Mouse (Mus musculus): ENCODE measurements around the gene Serpine2. TPM values are rescaled to one million over a fixed set of nuclear protein-coding genes. Genes with fewer than 3 reads are reported as not detected.

The Serpine2 gene
- total RNA-seq (2021), result 10 to 100 TPM; 47.6 to 50.4 TPM

DNA sequence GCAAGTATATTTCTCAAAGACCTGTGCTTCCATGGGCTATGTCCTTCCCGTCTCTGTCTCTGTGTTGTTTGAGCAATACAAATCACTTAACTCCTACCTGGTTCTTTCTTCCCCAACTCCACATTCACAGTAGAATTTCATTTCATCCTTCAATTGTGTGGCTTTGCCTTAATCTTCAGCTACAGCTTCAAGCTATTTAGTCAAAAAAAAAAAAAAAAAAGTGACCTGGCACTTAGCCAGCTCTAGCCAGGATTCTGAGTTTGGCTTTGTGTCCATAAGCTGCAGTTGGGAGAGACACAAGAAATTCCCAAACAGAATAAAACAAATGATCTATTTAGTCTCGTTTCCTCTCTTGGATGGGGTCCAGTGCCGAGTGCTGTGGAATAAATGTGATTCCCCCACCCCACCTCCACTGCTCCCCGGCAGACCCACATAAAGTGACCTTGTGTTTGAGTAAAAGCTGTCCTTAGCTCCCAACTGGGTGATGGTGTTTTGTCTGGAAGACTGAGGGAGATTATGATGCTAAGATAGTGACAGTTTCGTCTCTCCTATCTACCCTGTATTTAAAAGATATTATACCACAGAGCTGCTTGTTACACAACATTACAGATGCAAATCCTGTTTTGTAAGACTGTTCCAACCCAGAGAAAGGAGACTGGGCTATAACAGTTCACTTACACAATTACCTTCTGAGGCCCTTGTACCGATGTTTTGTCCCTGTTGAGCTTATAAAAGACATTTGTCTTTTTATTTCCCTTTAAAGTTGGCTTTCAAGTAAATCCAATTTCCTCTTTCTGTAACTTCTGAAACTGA lies at the start of gene Serpine2:
Serpine2 (minus strand) TSS at position 51 of the 813 bp plus-strand sequence.
- DNase-seq, result peak; percentile 29

DNA sequence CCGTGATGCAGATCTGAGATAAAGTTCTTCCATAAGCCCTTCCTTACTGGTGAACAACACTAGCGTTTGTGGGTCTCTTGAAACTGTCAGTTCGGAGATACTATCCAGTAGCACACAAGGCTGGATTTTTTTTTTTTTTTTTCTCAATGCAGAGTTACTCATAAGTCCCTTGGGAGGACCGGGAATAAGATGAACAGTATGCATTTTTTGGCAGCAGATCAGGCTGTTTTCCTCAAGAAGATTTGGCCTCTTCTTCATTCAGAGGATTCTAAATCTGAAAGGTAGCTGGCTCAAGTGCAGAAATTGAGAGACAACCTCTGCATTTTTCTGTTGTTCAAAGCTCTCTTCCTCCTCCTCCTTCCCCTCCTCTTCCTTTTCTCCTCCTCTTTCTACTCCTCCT lies 46.8 kb upstream of the Serpine2 start:
- no peak for DNase-seq

DNA sequence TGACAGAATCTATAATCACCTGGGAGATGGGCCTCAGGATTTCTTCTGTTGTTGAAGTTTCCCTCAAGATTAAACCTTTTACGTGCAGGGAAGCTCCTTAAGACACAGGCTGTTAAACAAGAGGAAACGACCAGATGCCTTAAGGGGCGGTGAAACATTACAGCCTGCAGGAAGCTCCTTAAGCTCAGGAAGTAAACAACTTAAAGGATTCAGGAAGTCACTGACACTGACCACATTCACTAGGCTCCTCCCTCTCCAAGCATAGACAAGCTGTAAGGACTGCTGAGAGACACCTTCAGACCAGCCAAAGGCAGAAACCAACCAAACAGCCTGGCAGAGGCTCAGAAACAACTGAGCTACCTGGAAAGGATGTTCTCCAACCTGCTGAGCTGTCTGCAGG lies 44.3 kb upstream of the Serpine2 start:
- no peak for DNase-seq

DNA sequence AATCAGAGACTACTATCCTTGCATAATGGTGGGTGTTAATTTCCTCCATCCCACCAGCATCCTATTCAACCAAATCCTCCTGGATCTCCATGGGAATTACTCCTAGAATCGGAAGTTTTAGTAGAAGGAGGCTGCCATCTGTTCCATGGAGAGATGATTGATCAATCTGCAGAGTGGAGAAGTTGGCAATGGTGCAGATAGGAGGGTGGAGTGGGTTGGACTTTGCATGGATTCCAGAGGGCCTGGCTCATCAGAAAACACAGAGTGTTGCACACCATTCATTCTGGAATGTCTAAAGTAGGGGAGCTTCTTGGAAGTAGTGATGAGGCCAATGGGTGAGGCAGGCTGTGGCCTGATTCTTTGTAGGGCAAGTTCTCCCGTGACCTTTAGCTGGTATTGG lies 41.9 kb upstream of the Serpine2 start:
- no peak for DNase-seq

DNA sequence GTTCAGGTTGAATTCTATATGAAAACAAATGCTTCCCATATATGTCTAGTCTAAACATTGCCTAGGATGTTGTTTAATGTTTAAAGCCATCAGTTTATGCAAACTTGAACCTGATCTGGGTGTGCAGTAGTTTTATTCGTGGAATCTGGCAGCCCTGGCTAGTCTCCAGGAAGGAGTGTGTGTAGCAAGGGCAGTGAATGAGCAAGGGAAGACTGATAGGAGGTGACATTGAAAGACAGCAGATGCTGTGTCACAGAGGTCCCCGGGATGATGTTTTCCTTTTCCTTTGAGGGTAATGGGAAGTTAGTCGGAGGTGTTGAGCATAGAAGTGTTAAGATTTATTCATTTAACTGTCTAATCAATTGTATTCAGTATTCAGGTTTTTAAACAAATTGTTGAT lies 21.7 kb upstream of the Serpine2 start:
- peak; percentile 39 for DNase-seq

DNA sequence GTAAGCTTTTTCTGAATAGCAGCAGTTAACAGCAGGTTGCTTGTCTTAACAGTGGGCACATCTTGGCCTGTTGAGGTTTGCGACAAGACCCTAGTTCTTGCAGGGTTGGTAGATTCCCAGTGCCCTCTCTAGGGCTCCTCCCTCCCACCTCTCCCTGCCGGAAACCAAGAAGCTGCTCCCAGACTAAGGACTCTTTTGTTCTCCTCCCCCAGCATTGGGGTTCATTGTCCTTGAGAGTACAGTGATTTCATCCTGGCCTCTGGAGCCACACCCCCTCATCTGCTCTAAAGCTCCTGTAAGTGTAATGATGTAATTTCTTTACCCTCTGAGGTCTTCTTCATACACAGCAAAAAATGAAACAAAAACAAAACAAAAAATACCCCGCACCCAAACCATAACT lies 13.8 kb upstream of the Serpine2 start:
- DNase-seq, result no peak

DNA sequence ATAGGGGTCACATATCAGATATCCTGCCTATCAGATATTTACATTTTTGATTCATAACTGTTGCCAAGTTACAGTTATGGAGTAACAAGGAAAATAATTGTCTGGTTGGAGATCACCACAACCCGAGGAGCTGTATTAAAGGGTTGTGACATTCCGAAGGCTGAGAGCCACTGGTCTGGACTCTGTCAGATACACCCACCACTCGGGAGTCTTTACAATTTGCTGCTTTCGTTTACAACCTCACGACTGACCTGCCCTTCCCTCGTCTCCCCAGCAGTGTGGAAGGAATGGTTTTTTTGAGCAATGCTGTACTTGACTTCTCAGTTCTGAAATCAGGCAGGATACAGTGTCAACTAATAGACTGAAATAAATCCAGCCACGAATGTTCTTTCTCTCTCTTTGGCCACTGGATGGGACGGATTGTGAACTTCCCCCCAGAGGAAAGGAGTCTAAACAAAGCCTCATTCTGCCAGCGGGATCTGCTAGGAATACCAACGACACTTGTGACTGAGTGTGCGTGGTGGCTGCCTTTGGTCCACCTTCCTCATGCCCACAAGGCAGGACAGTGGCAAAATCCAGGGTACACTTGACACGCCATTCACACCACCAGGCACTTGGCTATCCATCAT lies 455 bp downstream of the Serpine2 start:
- no peak for DNase-seq

DNA sequence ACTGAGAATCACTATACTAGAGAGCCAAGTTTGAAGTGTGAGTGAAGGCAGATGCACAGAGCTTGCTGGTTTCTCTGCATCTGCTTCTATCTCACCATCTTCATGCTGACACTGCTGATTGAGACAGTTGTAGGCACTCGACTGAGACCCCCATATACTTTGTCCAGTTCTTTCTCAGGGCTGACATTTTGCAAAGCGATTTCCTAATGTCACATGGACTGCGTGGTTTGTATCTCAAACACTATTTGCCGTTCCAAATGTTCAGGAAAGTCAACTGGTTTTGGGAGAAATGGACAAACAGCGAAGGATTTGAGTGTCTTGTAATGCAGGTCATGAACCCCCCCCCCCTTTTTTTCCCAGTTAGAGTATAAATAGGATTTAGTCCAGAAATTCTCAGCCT lies 1.0 kb downstream of the Serpine2 start:
- DNase-seq, result no peak

DNA sequence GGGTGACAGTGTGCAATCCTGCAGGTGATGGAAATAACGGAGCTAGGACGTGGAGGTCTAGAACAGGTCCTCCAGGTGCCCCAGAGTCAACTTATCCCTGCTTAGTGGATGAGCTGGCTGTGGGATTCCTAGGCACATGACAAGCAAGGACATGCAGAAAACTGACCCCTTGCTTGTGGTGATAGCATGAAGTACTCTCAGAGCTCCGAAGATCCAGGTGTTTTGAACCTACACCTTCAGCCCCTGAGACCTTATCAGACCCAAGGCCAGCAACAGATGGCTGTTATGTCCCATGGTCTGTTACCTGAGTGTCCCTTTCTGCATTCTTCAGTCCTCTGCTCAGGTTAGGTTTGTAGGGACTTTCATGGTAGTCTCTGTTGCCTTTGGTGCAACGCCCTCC lies 2.0 kb downstream of the Serpine2 start:
- DNase-seq, result no peak

DNA sequence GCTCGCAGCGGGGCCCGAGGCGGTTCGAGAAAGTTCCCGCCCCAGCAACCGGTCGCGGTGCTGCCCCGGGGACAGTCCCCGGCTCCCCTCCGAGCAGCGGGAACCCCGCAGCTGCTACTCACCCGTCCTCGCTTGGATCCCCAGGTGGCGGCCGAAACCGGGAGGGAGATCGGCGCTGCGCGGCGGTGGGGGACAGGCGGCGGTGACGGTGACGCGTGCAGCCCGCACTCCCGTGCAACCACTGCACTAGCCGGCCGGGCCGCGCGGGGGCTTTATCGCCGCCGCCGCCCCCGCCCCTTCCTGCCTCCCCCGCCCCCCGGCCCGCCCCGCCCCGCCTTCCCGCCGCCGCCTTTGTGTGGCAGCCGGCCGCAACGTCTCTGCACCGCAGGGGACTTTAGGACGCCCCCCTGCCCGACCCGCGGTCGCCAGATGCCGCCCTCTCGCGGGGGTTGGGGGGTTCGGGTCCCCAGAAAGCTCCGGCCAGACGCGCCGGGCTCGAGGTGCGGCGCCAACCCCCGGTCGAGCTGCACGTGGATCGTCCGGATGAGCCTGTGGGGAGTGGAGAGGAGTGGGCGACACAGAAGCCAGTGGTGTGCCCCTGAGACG lies 2.5 kb downstream of the Serpine2 start:
- peak; percentile 52 for DNase-seq

DNA sequence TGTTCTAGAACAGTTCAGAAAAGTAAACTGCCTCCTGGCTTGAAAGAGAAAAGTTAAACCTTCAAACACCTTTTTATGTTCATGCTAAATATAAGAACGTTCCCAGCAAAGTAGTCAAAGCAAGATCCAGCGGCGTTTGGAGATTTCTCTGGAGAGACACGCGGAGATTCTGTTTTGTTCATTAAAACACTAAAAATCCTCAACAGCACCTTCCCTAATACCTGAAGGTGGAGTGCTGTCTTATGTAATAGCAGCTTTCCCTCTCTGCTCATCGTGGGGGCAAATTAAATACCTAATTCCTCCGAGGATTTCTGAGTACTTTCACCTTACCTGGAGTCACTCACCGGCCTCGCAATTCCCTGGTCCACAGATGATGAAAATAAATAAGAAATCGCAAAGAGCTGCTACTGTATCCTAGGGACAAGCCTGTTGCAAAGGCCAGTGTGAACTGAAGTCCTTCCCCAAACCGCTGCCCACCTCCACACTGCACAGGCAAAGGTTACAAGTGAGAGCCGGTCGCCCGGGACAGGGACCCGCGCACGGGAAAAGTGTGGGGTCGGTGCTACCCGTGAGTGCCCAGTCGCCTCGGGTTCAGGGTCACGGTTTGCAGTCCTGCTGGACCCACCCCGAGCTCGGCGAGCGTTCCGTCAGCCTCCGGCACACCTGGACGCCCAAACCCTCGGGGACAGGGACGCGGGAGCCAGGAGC lies 3.1 kb downstream of the Serpine2 start:
- no peak for DNase-seq

DNA sequence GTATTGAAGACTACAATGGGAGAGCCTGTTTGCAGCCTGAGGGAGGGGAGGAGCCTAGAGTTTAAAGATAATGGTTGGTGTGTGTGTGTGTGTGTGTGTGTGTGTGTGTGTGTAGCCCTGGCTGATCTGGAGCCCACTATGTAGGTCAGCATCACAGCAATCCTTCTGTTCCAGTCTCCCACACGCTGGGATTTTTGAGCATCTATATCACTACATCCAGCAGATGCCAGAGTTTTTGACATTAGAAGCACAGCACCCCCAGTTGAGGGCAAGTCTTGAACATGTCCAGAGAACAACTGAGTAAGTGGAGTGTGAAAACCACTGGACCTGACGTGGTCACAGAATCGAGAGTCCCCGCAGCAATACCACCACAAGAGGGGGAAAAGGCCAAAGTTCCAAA lies 4.2 kb downstream of the Serpine2 start:
- no peak for DNase-seq

DNA sequence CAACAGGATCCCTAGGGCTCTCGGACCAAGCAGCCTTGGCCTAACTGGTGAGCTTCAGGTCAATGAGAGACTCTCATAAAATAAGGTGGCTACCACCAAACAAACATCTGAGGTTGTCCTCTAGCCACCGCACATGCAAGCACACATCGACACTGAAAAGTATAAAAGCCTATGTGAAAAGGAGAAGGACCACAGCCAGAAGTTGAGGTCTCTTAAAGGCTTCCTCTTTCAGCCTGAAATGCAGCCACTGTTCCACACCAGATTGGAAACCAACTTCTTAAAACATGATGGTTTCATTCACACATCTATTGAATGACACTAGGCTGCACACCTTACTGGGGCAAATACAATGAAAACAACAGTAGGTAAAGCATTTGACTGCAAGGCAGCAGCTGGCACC lies 7.5 kb downstream of the Serpine2 start:
- no peak for DNase-seq

DNA sequence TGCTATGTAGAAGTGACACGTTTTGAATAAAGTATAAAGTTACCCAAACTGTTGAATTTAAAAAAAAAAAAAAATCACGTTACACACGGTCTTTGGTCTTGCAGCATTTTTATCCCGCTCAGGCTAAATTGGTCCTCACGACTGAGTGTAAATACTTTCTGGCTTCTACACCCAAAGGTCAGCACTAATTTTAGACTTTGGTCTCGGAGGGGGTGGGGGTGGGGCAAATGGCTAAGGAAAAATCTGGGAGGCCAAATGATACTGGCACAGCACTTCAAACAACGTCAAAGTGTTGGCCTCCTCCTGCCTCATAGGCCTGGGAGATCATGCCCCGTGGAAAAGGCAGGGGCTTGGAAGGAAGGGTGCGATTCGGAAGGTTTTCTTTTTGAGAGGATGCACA lies 10.6 kb downstream of the Serpine2 start:
- peak; percentile 24 for DNase-seq

DNA sequence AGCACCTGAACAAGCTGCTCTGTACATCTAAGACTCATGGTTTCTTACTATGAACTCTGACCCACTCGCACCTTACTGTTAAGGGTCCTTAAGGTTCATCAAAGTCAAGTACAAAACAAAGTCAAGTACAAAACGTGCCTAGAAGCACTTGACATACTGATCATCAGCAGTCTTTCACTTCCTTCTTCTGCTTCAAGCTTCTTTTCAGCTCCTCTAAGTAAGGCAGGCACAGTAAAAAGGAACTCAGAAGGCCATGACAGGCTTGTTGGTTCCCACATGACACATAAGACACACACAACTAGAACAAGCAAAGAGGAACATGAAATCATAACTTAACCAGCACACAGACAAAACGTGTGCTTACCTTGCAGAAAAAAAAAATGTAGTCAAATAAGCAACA lies 12.3 kb downstream of the Serpine2 start:
- no peak for DNase-seq

DNA sequence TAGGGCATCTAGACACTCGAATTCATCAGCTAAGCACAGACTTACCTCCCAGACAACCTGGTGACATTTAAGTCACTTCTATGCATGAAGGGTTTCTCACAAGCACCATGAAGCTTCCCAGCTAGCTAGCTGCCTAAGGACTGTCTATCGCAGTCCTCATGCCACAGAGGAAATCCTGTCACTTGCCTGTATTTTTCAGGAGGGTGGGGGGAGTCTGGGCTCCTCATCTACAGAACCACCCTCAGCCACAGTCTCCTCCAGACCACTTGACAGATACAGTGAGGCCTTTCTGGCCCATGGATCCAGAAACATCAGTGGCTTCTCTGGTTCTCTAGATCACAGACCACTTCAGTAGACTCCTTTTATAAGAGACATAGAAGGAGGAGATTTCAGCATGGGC lies 14.1 kb downstream of the Serpine2 start:
- no peak for DNase-seq

DNA sequence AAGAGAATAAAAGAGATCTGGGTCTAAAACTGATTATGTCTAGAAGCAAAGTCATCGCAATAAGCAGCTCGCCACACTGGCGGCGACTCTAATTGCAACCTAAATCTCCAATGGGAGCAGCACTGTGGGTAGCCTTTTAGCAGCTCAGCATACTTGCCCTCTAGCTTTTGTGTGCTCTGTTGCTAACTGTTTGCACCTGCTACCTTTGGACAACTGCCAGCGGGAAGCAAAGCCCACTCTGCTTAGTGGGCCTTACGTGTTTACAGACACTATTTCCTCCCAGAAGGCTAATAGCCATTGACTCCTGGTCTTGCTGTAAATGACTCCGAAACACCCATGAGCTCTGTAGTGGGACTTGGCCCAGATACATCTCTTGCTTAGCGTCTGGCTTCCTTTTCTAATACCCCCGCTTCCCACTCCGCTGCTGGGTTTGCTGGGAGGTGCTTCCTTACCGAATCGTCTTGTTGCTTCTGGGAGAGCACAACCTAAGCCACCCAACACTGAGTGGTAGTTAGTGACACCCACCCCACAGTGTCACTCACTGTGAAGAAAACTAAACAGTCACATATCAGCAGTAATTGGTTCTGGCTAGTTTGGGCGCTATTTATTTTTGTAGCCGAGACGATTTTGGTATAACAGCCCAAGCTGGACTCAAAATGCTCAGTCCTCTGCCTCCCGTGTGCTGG lies 28.1 kb downstream of the Serpine2 start:
- DNase-seq, result no peak

DNA sequence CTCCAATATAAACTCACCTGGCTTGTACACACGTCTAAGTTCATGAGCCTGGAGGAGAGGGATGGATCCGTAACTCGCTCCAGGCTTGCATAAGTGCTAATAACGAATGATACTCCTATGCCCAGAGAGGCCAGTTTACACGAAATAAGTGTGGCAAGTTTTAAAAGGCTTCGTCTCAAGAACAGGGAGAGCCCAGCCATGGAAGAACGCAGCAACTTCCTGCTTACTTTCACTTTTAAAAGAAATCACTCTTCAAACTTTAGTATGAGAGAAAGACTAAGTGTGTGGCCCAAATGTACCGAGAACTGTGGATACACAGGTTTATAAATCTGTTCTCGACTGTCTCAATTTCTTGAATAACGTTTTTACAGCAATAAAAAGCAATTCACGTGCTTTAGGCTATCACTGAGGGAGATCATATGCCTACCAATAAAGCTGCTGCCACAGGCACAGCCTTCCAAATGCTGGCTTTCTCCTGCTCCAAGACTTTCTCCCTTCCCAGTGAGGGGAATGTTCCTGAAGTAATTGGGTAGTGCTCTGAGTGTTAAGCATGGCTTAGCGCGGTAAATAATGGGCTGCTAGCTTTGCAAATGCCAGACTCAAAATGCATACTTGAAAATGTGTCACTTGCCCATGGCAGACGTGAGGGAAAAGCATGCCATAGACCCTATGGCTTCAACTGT lies 36.9 kb downstream of the Serpine2 start:
- no peak for DNase-seq

DNA sequence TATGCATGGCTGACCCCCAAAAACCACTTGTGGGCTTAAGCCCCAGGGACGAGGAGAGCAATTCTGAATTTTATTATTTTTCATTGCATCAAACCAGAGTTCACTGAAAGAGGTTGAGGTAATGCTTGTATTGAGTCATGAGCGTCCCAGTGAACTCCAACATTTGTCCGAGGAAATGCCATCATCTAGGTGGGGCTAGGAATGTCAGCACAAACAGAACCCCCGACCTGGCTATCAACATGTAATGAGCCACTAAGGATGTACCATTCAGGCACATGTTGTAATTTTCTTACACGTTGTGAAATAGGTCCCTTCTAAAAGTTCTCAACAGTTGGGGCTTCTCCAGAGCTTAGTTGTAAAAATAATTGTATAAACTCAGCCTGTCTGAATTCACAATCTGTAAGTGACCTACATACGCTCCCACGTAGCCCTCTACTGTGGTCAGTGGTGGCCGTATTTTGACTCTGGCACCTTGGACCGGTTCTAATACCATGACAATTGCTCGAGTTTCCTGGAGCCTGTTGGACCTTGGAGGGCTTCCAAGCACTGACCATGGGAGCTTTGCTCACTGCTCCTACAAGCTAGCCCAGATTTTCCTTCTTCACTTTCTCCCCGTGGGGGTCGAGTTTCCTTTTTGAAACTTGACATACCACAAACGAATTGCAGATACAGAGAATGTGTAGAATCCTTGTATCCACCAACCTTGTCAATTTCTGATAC lies 38.0 kb downstream of the Serpine2 start:
- peak; percentile 72 for DNase-seq

DNA sequence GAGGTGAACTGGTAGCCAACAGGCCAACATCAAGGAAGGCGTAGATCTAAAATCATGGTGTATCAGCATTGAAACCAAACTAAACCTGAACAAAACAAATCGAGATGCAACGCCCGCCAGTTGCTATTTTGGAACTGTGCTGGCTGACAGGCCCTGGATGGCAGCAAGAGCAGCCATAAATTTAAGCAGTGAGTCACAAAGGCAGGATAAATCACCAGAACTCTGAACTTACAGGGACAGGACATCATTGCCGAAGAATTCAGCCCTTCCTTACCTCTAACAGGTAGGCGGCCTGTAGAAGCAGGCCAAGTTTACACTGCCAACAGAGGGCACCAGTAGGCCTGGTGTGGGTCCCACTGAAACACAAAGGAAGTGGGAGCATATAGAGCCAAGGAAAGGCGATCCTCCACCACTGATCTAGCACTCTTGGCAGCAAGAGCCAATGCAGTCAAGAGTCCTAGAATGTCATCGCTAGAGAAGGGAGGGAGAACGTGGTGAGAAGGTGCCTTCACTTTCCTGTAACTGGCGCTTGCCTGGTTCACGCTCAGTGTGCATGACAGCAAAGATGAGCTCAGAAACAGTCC lies 41.6 kb downstream of the Serpine2 start:
- DNase-seq, result no peak

DNA sequence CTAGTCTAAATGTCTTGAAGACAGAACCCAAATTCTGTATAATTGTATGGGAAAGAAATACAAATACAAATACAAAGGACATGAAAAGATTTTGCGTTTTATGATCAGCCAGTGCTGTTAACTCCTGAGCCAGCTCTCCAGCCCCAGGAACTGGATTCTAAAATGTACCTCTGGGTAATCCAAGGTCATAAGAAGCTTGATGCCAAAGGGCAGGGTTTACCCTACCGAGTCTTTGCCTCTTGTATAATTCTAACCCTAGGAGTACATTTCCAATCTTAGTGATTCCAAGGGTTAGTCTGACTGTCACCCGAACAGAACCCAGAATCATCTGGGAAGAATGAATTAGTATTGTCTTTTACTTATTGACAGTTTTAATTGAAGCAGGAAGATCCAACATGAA lies 45.5 kb downstream of the Serpine2 start:
- no peak for DNase-seq

Data from heart, postnatal 4 days (tissue).